Mouse (Mus musculus) naive thymus-derived CD4-positive, alpha-beta T cell, adult 2 months (primary cell): Measurements from ENCODE around the gene Ldlrad3.

Experiments
- DNase-seq: peaks from one replicate; pipeline ENCODE4 v3.0.0-alpha.2; 2011; ENCODE audit warnings: low read depth

The Ldlrad3 gene

GRCm38 (mm10) chr2:101966017-101966416, 220.2 kb downstream of the Ldlrad3 start:
- DNase-seq = no peak

GRCm38 (mm10) chr2:101965515-101965914, 220.7 kb downstream of the Ldlrad3 start:
- DNase-seq = no peak

- no peak for DNase-seq
Measured at GRCm38 (mm10) chr2:101963367-101963766, 222.8 kb downstream of the Ldlrad3 start.

- no peak for DNase-seq
Measured at GRCm38 (mm10) chr2:101962349-101962748, 223.8 kb downstream of the Ldlrad3 start.

GRCm38 (mm10) chr2:101961391-101961790, 224.8 kb downstream of the Ldlrad3 start:
- DNase-seq = no peak

- no peak for DNase-seq
Measured at GRCm38 (mm10) chr2:101960658-101961057, 225.5 kb downstream of the Ldlrad3 start.

- no peak for DNase-seq
Measured at GRCm38 (mm10) chr2:101956125-101956524, 230.1 kb downstream of the Ldlrad3 start.

- no peak for DNase-seq
Measured at GRCm38 (mm10) chr2:101952951-101953361, 233.2 kb downstream of the Ldlrad3 start.

- no peak for DNase-seq
Measured at GRCm38 (mm10) chr2:101950716-101951520, 235.3 kb downstream of the Ldlrad3 start.

GRCm38 (mm10) chr2:101935006-101935405, 251.2 kb downstream of the Ldlrad3 start:
- no peak for DNase-seq

- DNase-seq = no peak
Measured at GRCm38 (mm10) chr2:101933301-101933700, 252.9 kb downstream of the Ldlrad3 start.

GRCm38 (mm10) chr2:101932169-101932936, 253.8 kb downstream of the Ldlrad3 start:
- no peak for DNase-seq

GRCm38 (mm10) chr2:101925591-101926188, 260.5 kb downstream of the Ldlrad3 start:
- DNase-seq = no peak

GRCm38 (mm10) chr2:101925183-101925582, 261.0 kb downstream of the Ldlrad3 start:
- no peak for DNase-seq

- DNase-seq = no peak
Measured at GRCm38 (mm10) chr2:101923181-101923580, 263.0 kb downstream of the Ldlrad3 start.

GRCm38 (mm10) chr2:101922302-101922701, 263.9 kb downstream of the Ldlrad3 start:
- DNase-seq = no peak

GRCm38 (mm10) chr2:101920136-101920554, 266.0 kb downstream of the Ldlrad3 start:
- DNase-seq = no peak

GRCm38 (mm10) chr2:101918518-101918917, 267.7 kb downstream of the Ldlrad3 start:
- no peak for DNase-seq

- DNase-seq = no peak
Measured at GRCm38 (mm10) chr2:101909326-101910080, 276.7 kb downstream of the Ldlrad3 start.

- no peak for DNase-seq
Measured at GRCm38 (mm10) chr2:101908773-101909172, 277.4 kb downstream of the Ldlrad3 start.

GRCm38 (mm10) chr2:101907386-101908022, 278.7 kb downstream of the Ldlrad3 start:
- DNase-seq = no peak

GRCm38 (mm10) chr2:101906379-101906690, 279.9 kb downstream of the Ldlrad3 start:
- no peak for DNase-seq
